Mouse (Mus musculus) kidney, postnatal 25 days (tissue): ENCODE data around the gene Crybb2.
A peak's percentile ranks its signal among the peaks of the same experiment; 100 is the strongest.

Source experiments
- DNase-seq, 2 experiments: peaks; one replicate each; pipeline ENCODE4 v3.0.0; 2021; ENCODE audit warnings: mixed read lengths in 2 of 2

The Crybb2 gene

GRCm38 (mm10) chr5:113026706-113027105 lies 43.2 kb downstream of the Crybb2 start:
- no peak for DNase-seq

GRCm38 (mm10) chr5:113024154-113024764 lies 45.7 kb downstream of the Crybb2 start:
- DNase-seq: peak; percentile 73 to 77

GRCm38 (mm10) chr5:113018190-113018589 lies 51.7 kb downstream of the Crybb2 start:
- no peak for DNase-seq

- DNase-seq: no peak
Observed at GRCm38 (mm10) chr5:113017004-113017403, 52.9 kb downstream of the Crybb2 start.

GRCm38 (mm10) chr5:113015236-113016061 lies 54.5 kb downstream of the Crybb2 start, which contains the start of gene Grk3:
Grk3 (minus strand) TSS chr5:113015791.
- DNase-seq: peak; percentile 62 to 85

- DNase-seq: peak; percentile 56 to 69
Observed at GRCm38 (mm10) chr5:113014808-113015235, 55.1 kb downstream of the Crybb2 start.

GRCm38 (mm10) chr5:113014111-113014807 lies 55.7 kb downstream of the Crybb2 start:
- peak in 1 of 2 experiments; percentile 14 for DNase-seq

- DNase-seq: no peak
Observed at GRCm38 (mm10) chr5:113011926-113012325, 58.0 kb downstream of the Crybb2 start.

- DNase-seq: no peak
Observed at GRCm38 (mm10) chr5:113009183-113009820, 60.6 kb downstream of the Crybb2 start.

GRCm38 (mm10) chr5:113008496-113008895 lies 61.4 kb downstream of the Crybb2 start:
- no peak for DNase-seq
